Mouse (Mus musculus) liver, postnatal 0 days (tissue): ENCODE measurements at regions not wholly inside any gene's neighbourhood (a gene's known extent, or its start where the extent isn't known, plus 50 kb on each side); places are given as distances from the start of the nearest gene placed in this dataset.

Experiments used
- ATAC-seq: fragments of 200-750 bp; cut with Nextera tagmentation; 2 replicates; pipeline ENCODE4 v1.8.0; 2017; ENCODE audit warnings: mild to moderate bottlenecking, moderate library complexity
- DNase-seq: peaks from one replicate; pipeline ENCODE4 v3.0.0-alpha.2; 2016
- H3K27ac ChIP-seq: fragments of 300-500 bp; sonication (generic); 2 replicates; pipeline ENCODE4 v1.5.1; 2014; ENCODE audit warnings: antibody characterized with exemption, moderate library complexity, mild to moderate bottlenecking, low read depth
- H3K27me3 ChIP-seq: fragments of 300-500 bp; sonication (generic); 2 replicates; pipeline ENCODE4 v1.6.1; 2014; ENCODE audit warnings: low read length, control low read depth, mixed read lengths; ENCODE audit not compliant: insufficient read depth
- H3K36me3 ChIP-seq: fragments of 300-500 bp; sonication (generic); replicated peaks from 2 replicates; pipeline ENCODE4 v1.6.1; 2014; ENCODE audit warnings: mild to moderate bottlenecking, control low read depth, low read length, moderate library complexity, mixed read lengths; ENCODE audit not compliant: insufficient read depth
- H3K4me1 ChIP-seq: fragments of 300-500 bp; sonication (generic); 2 replicates; pipeline ENCODE4 v1.6.1; 2014; ENCODE audit warnings: antibody characterized with exemption, mild to moderate bottlenecking, control low read depth; ENCODE audit not compliant: insufficient read depth
- H3K4me2 ChIP-seq: fragments of 300-500 bp; sonication (generic); 2 replicates; pipeline ENCODE4 v1.6.1; 2014; ENCODE audit warnings: low read depth, mild to moderate bottlenecking, low read length, moderate library complexity, mixed read lengths
- H3K4me3 ChIP-seq: fragments of 300-500 bp; sonication (generic); 2 replicates; pipeline ENCODE4 v1.5.1; 2014; ENCODE audit warnings: low read depth, low read length
- H3K9ac ChIP-seq: fragments of 300-500 bp; sonication (generic); replicated peaks from 2 replicates; pipeline ENCODE4 v1.6.1; 2014; ENCODE audit warnings: mild to moderate bottlenecking, moderate library complexity
- H3K9me3 ChIP-seq: fragments of 300-500 bp; sonication (generic); 2 replicates; pipeline ENCODE4 v1.6.1; 2016; ENCODE audit warnings: mild to moderate bottlenecking, control low read depth, low read length, mixed read lengths
- CTCF ChIP-seq: sonication (generic); IDR thresholded peaks from 2 replicates; pipeline ENCODE4 v1.5.1; 2016; ENCODE audit warnings: antibody characterized with exemption, low read depth
- EP300 ChIP-seq: IDR thresholded peaks from 2 replicates; pipeline ENCODE4 v1.6.1; 2016; ENCODE audit warnings: antibody characterized with exemption, low read depth, mild to moderate bottlenecking
- WGBS: fragments of 180-500 bp; shearing (Covaris S2); extraction: QIAGEN DNeasy Blood & Tissue Kit; methylation state at CpG from one replicate; pipeline ENCODE4 v1.1.7; 2014; ENCODE audit not compliant: insufficient replicate concordance; 5-methylcytosine and 5-hydroxymethylcytosine counted together

- 62% methylated on average over 1 of the region's 1 CpGs for WGBS
- TF ChIP-seq EP300 (no peak), CTCF (no peak)
- Histone ChIP-seq H3K27ac (no peak overlapping the region), H3K4me1 (no peaks in the 10 kb centered on the region; the same call in 1 of the 2 replicates), H3K9ac (no peak overlapping the region), H3K9me3 (no peaks in the 10 kb centered on the region), H3K27me3 (no peaks in the 10 kb centered on the region), H3K36me3 (no peaks in the 10 kb centered on the region), H3K4me3 (no peak overlapping the region), H3K4me2 (no peak overlapping the region)
- DNase-seq (no peak), ATAC-seq (no peak)
Measured at GRCm38 (mm10) chr2:75240976-75241375, 415.4 kb downstream of the Mtx2 start.

GRCm38 (mm10) chr2:75244311-75245033, 414.6 kb upstream of the Hnrnpa3 start:
- DNase-seq: no peak
- Histone ChIP-seq H3K9ac (no peak overlapping the region), H3K27ac (no peak overlapping the region), H3K9me3 (no peaks in the 10 kb centered on the region), H3K4me2 (no peak overlapping the region), H3K27me3 (no peaks in the 10 kb centered on the region), H3K4me3 (no peak overlapping the region), H3K4me1 (no peaks in the 10 kb centered on the region; the same call in 1 of the 2 replicates), H3K36me3 (no peaks in the 10 kb centered on the region)
- ATAC-seq: no peak
- TF ChIP-seq EP300 (no peak), CTCF (no peak)
- 71% methylated on average over 17 of the region's 17 CpGs for WGBS

- H3K9me3 ChIP-seq: no peaks in the 10 kb centered on the region
- H3K4me1 ChIP-seq: no peaks in the 10 kb centered on the region; the same call in 1 of the 2 replicates
- ATAC-seq (no peak), DNase-seq (no peak)
- H3K27ac ChIP-seq: no peak overlapping the region
- WGBS: 85% methylated on average over 6 of the region's 6 CpGs
- no peaks in the 10 kb centered on the region for H3K27me3 ChIP-seq
- H3K4me3 ChIP-seq: no peak overlapping the region
- H3K9ac ChIP-seq: no peak overlapping the region
- TF ChIP-seq EP300: no peak
- TF ChIP-seq CTCF: no peak
- H3K4me2 ChIP-seq: no peak overlapping the region
- no peaks in the 10 kb centered on the region for H3K36me3 ChIP-seq
Measured at GRCm38 (mm10) chr2:75245256-75245655, 413.8 kb upstream of the Hnrnpa3 start.

- H3K36me3 ChIP-seq: no peaks in the 10 kb centered on the region
- TF ChIP-seq CTCF (no peak), EP300 (no peak)
- no peak overlapping the region for H3K9ac ChIP-seq
- no peaks in the 10 kb centered on the region for H3K9me3 ChIP-seq
- no peaks in the 10 kb centered on the region for H3K27me3 ChIP-seq
- no peak for DNase-seq
- no peak overlapping the region for H3K4me2 ChIP-seq
- H3K27ac ChIP-seq: no peak overlapping the region
- H3K4me3 ChIP-seq: no peak overlapping the region
- H3K4me1 ChIP-seq: no peaks in the 10 kb centered on the region; the same call in 1 of the 2 replicates
- 66% methylated on average over 5 of the region's 5 CpGs for WGBS
- ATAC-seq: no peak
Measured at GRCm38 (mm10) chr2:75245662-75246061, 413.4 kb upstream of the Hnrnpa3 start.

- ATAC-seq (no peak), DNase-seq (no peak)
- Histone ChIP-seq H3K4me2 (peak overlapping the region; percentile 36), H3K27me3 (no peaks in the 10 kb centered on the region), H3K36me3 (no peaks in the 10 kb centered on the region), H3K9ac (no peak overlapping the region), H3K9me3 (no peaks in the 10 kb centered on the region), H3K27ac (no peak overlapping the region), H3K4me1 (no peaks in the 10 kb centered on the region; the same call in 1 of the 2 replicates), H3K4me3 (no peak overlapping the region)
- WGBS: 30% methylated on average over 12 of the region's 12 CpGs
- TF ChIP-seq EP300 (no peak), CTCF (no peak)
Measured at GRCm38 (mm10) chr2:75246082-75246743, 412.8 kb upstream of the Hnrnpa3 start.

GRCm38 (mm10) chr2:75248251-75248650, 410.8 kb upstream of the Hnrnpa3 start:
- H3K27me3 ChIP-seq: no peaks in the 10 kb centered on the region
- no peaks in the 10 kb centered on the region; the same call in 1 of the 2 replicates for H3K4me1 ChIP-seq
- WGBS: 48% methylated on average over 5 of the region's 5 CpGs
- no peak overlapping the region for H3K4me2 ChIP-seq
- no peak overlapping the region for H3K9ac ChIP-seq
- H3K4me3 ChIP-seq: no peak overlapping the region
- no peak overlapping the region for H3K27ac ChIP-seq
- DNase-seq (no peak), ATAC-seq (no peak)
- no peaks in the 10 kb centered on the region for H3K9me3 ChIP-seq
- TF ChIP-seq EP300 (no peak), CTCF (no peak)
- H3K36me3 ChIP-seq: no peaks in the 10 kb centered on the region
